Mouse (Mus musculus): ENCODE measurements at regions not wholly inside any gene's neighbourhood (a gene's known extent, or its start where the extent isn't known, plus 50 kb on each side); places are given as distances from the start of the nearest gene placed in this dataset.

MicroRNAs encoded in the stretch of these regions (microRNA counts, 519-probe panel; counts per million panel counts)
- microRNA mmu-miR-100, result 3,810 counts per million, percentile 89 among the panel's probes with 10 or more counts
- microRNA mmu-miR-125b-3p, result 2,765 counts per million, percentile 66 among the panel's probes with 10 or more counts

Small RNA genes lying in the stretch of these regions (microRNA-seq; reads per million reads assigned to microRNA genes)
- 27,120 reads per million, percentile 98 among the genes with 10 or more reads in this experiment for gene Mir100 (ENCODE audit: borderline number of aligned reads)
- gene Mir125b-1 (ENCODE audit: borderline number of aligned reads), result 1,303 reads per million, percentile 78 among the genes with 10 or more reads in this experiment
- gene Mirlet7a-2 (ENCODE audit: borderline number of aligned reads), result 307 reads per million, percentile 67 among the genes with 10 or more reads in this experiment
